Comparison of ENCODE assay signal across 24 mouse cellular contexts in genomic region chr6:148318736-148319135, GRCm38 (mm10).
DNase-seq lines count a peak whose midpoint lies in the region; ATAC-seq and TF ChIP-seq lines count a peak whose summit lies in the region.
"Had no signal": no experiment of that assay in that cellular context is flagged by ENCODE, and none has a peak within 500 bp of the region (broad histone marks: within the 10 kb centered on the region; RNA-seq: fewer than 3 reads in every experiment).

No protein-coding gene starts in this region.

- no peak overlapping the region for H3K9ac ChIP-seq in heart, embryonic 12.5 days
- no peak overlapping the region for H3K9ac ChIP-seq in heart, adult 2 months (ENCODE audit: low read depth, low read length)
- no peak overlapping the region for H3K9ac ChIP-seq in lung, embryonic 15.5 days
- H3K9ac ChIP-seq: forebrain, postnatal 0 days; neural tube, embryonic 15.5 days had no signal

- no peak for ATAC-seq in heart, embryonic 12.5 days (ENCODE audit: insufficient number of reproducible peaks, low FRiP score)
- ATAC-seq in lung, embryonic 15.5 days (ENCODE audit: borderline replicate concordance, extremely low read depth, low FRiP score, low TSS enrichment) = peak; percentile 73
- no peak for ATAC-seq in activated CD4-positive, CD25-positive, alpha-beta regulatory T cell, adult 4 months
- ATAC-seq: forebrain, postnatal 0 days; hindbrain, embryonic 16.5 days had no signal

- no peak for TF ChIP-seq EP300 in heart, adult 2 months (IDR thresholded peaks at IDR 0.05; ENCODE audit: insufficient read depth, low read depth, low read length)

- no peak for TF ChIP-seq CTCF in heart, adult 2 months (IDR thresholded peaks at IDR 0.05)

- TF ChIP-seq POLR2A in heart, adult 2 months (IDR thresholded peaks at IDR 0.05; ENCODE audit: insufficient read depth, low read depth, low read length) = no peak

- H3K9me3 ChIP-seq in heart, embryonic 12.5 days (replicated peaks) = no peaks in the 10 kb centered on the region
- H3K9me3 ChIP-seq in lung, embryonic 15.5 days = no peaks in the 10 kb centered on the region
- H3K9me3 ChIP-seq: G1E; neural tube, embryonic 15.5 days had no signal

- H3K27ac ChIP-seq in heart, embryonic 12.5 days (ENCODE audit: poor library complexity, severe bottlenecking) = peak overlapping the region; percentile 35; the same call in 1 of the 2 replicates
- H3K27ac ChIP-seq in heart, adult 2 months = no peak overlapping the region
- H3K27ac ChIP-seq in lung, embryonic 15.5 days = no peak overlapping the region
- H3K27ac ChIP-seq: layer of hippocampus, adult 2 months; neural tube, embryonic 15.5 days had no signal

- H3K4me2 ChIP-seq in heart, embryonic 12.5 days = no peak overlapping the region
- H3K4me2 ChIP-seq in lung, embryonic 15.5 days = no peak overlapping the region
- H3K4me2 ChIP-seq: midbrain, embryonic 11.5 days; neural tube, embryonic 15.5 days had no signal

- no peak overlapping the region for H3K4me3 ChIP-seq in heart, embryonic 12.5 days
- no peak overlapping the region for H3K4me3 ChIP-seq in heart, adult 2 months
- no peak overlapping the region for H3K4me3 ChIP-seq in lung, embryonic 15.5 days
- H3K4me3 ChIP-seq: layer of hippocampus, adult 2 months; neural tube, embryonic 15.5 days had no signal

- no peaks in the 10 kb centered on the region; the same call in 1 of the 2 replicates for H3K79me2 ChIP-seq in heart, adult 2 months (replicated peaks; ENCODE audit: control insufficient read depth, insufficient read depth, low read length)

- no peaks in the 10 kb centered on the region for H3K27me3 ChIP-seq in heart, embryonic 12.5 days (replicated peaks)
- H3K27me3 ChIP-seq in heart, adult 2 months (ENCODE audit: control insufficient read depth, insufficient read depth, low read length) = no peaks in the 10 kb centered on the region
- H3K27me3 ChIP-seq in lung, embryonic 15.5 days = no peaks in the 10 kb centered on the region
- H3K27me3 ChIP-seq: CH12.LX; neural tube, embryonic 15.5 days had no signal

- peaks cover 20% of the 10 kb centered on the region for H3K4me1 ChIP-seq in heart, embryonic 12.5 days (replicated peaks)
- peaks cover 2% of the 10 kb centered on the region; the same call in 1 of the 2 replicates for H3K4me1 ChIP-seq in heart, adult 2 months (ENCODE audit: control insufficient read depth, insufficient read depth, low read length)
- H3K4me1 ChIP-seq in lung, embryonic 15.5 days = peaks cover 9% of the 10 kb centered on the region
- H3K4me1 ChIP-seq: neural tube, embryonic 15.5 days had no signal

- H3K36me3 ChIP-seq in heart, embryonic 12.5 days = no peaks in the 10 kb centered on the region
- H3K36me3 ChIP-seq in heart, adult 2 months (ENCODE audit: control insufficient read depth, insufficient read depth, low read length) = peaks cover 2% of the 10 kb centered on the region
- H3K36me3 ChIP-seq in lung, embryonic 15.5 days = no peaks in the 10 kb centered on the region
- H3K36me3 ChIP-seq: G1E; neural tube, embryonic 15.5 days had no signal

- intact Hi-C loops in heart, adult 2 months (cut with DNase I) = no loop called here

- DNase-seq in heart, adult 2 months = no peak
- no peak for DNase-seq in lung, postnatal 36 days
- DNase-seq in Muller cell, postnatal 12 days (ENCODE audit: inconsistent ontology term) = peak; percentile 56
- DNase-seq in lung, postnatal 10 days = peak; percentile 22
- DNase-seq: adrenal gland, postnatal 25 days; B cell, adult 2 months; cerebellum, adult 9-10 months; forebrain, postnatal 0 days; gastrocnemius, postnatal 14 days; kidney, adult 2 months; kidney, postnatal 25 days; right cerebral cortex, adult 18-20 months; right cerebral cortex, postnatal 4 days; thymus, adult 2 months; thymus, postnatal 4 days had no signal

Comparison
In these comparisons a context has a peak if more than half of its experiments do, and no peak if none do; other contexts are left out.
1. DNase-seq: peak in Muller cell, postnatal 12 days (single experiment) and lung, postnatal 10 days (single experiment); none in heart, adult 2 months (0 of 2) and lung, postnatal 36 days (single experiment).